Mouse (Mus musculus) testis, adult 2 months (tissue): Measurements from ENCODE around the gene Pde1b.

Experiments used
- CTCF ChIP-seq: fragments of 200-500 bp; IDR thresholded peaks from 2 replicates; pipeline ENCODE4 v1.5.1; 2012; ENCODE audit warnings: low read depth, mild to moderate bottlenecking, inconsistent platforms, low read length, moderate library complexity; ENCODE audit not compliant: control insufficient read depth, insufficient read depth, insufficient replicate concordance
- POLR2A ChIP-seq: fragments of 200-500 bp; IDR thresholded peaks from 2 replicates; pipeline ENCODE4 v1.6.1; 2012; ENCODE audit warnings: low read depth, mild to moderate bottlenecking, inconsistent platforms, low read length, moderate library complexity; ENCODE audit not compliant: control insufficient read depth

DNA sequence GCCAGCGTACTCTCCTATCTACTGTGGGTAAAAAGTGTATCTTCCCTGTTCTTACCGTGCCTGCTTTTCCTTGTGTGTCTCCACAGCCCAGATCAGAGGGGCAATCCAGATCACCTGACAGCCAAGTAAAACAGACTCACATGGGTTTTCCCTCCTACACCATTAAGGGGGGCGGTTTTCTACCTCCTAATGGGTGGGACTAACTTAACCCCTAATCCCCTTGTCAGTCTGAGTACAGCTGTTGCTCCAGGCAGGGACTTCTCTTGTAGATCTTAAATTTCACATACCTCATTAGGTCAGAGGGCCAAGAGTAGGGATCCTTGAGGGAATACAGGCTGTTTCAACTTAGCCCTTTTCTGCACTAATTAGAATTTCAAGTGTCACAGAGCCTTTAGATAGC is 4.7 kb upstream of the Pde1b start:
- TF ChIP-seq CTCF = no peak
- TF ChIP-seq POLR2A = no peak
